ENCODE assay signal across 11 mouse cellular contexts in genomic region chr8:89021139-89021538, GRCm38 (mm10). TPM values are rescaled to one million over a fixed set of nuclear protein-coding genes. Genes with fewer than 3 reads are reported as not detected.
DNase-seq lines count a peak whose midpoint lies in the region; ATAC-seq and TF ChIP-seq lines count a peak whose summit lies in the region.
"Had no signal": no experiment of that assay in that cellular context is flagged by ENCODE, and none has a peak within 500 bp of the region (broad histone marks: within the 10 kb centered on the region; RNA-seq: fewer than 3 reads in every experiment).

No protein-coding gene starts in this region.

- no peak for TF ChIP-seq CTCF in brain, embryonic 14.5 days (IDR thresholded peaks at IDR 0.05; ENCODE audit: borderline replicate concordance, extremely low read depth, insufficient read depth, insufficient read length)

- ATAC-seq in hindbrain, embryonic 11.5 days (ENCODE audit: low FRiP score): no peak
- no peak for ATAC-seq in hindbrain, embryonic 13.5 days (ENCODE audit: low FRiP score)
- ATAC-seq in midbrain, embryonic 11.5 days (ENCODE audit: low FRiP score): no peak
- no peak for ATAC-seq in inflammation-experienced regulatory T-cells, adult 6 months
- ATAC-seq: hindbrain, embryonic 16.5 days had no signal

- H3K4me3 ChIP-seq in hindbrain, embryonic 11.5 days (ENCODE audit: low read depth, low read length): no peak overlapping the region
- no peak overlapping the region for H3K4me3 ChIP-seq in hindbrain, embryonic 13.5 days
- no peak overlapping the region for H3K4me3 ChIP-seq in midbrain, embryonic 10.5 days
- H3K4me3 ChIP-seq in midbrain, embryonic 11.5 days (ENCODE audit: low read depth, low read length): no peak overlapping the region
- H3K4me3 ChIP-seq: midbrain, embryonic 12.5 days had no signal

- no peak overlapping the region for H3K9ac ChIP-seq in hindbrain, embryonic 11.5 days (ENCODE audit: low read depth, low read length)
- H3K9ac ChIP-seq in hindbrain, embryonic 13.5 days: no peak overlapping the region
- H3K9ac ChIP-seq in midbrain, embryonic 11.5 days (ENCODE audit: low read length): no peak overlapping the region
- H3K9ac ChIP-seq: midbrain, embryonic 12.5 days had no signal

- H3K27ac ChIP-seq in hindbrain, embryonic 11.5 days (ENCODE audit: low read depth, low read length): no peak overlapping the region
- no peak overlapping the region for H3K27ac ChIP-seq in hindbrain, embryonic 13.5 days
- no peak overlapping the region; the same call in 1 of the 2 replicates for H3K27ac ChIP-seq in midbrain, embryonic 10.5 days (replicated peaks)
- H3K27ac ChIP-seq in midbrain, embryonic 11.5 days (ENCODE audit: low read depth, low read length): no peak overlapping the region
- H3K27ac ChIP-seq: midbrain, embryonic 12.5 days had no signal

- H3K4me1 ChIP-seq in hindbrain, embryonic 11.5 days (replicated peaks; ENCODE audit: control insufficient read depth, insufficient read depth, low read length): peaks cover 7% of the 10 kb centered on the region; the same call in 1 of the 2 replicates
- H3K4me1 ChIP-seq in hindbrain, embryonic 13.5 days (replicated peaks): peaks cover 17% of the 10 kb centered on the region
- H3K4me1 ChIP-seq in midbrain, embryonic 10.5 days: peaks cover 42% of the 10 kb centered on the region
- peaks cover 22% of the 10 kb centered on the region for H3K4me1 ChIP-seq in midbrain, embryonic 11.5 days (ENCODE audit: control insufficient read depth, insufficient read depth, low read length)

- peaks cover 2% of the 10 kb centered on the region; the same call in 1 of the 2 replicates for H3K27me3 ChIP-seq in hindbrain, embryonic 11.5 days (ENCODE audit: control insufficient read depth, insufficient read depth, low read length)
- H3K27me3 ChIP-seq in hindbrain, embryonic 13.5 days: peaks cover 40% of the 10 kb centered on the region
- peaks cover 14% of the 10 kb centered on the region for H3K27me3 ChIP-seq in midbrain, embryonic 10.5 days (ENCODE audit: low read depth, poor library complexity, severe bottlenecking)
- H3K27me3 ChIP-seq in midbrain, embryonic 11.5 days (ENCODE audit: control insufficient read depth, insufficient read depth, low read length): peaks cover 5% of the 10 kb centered on the region; the same call in 1 of the 2 replicates

- H3K36me3 ChIP-seq in hindbrain, embryonic 11.5 days (ENCODE audit: control insufficient read depth, insufficient read depth, low read length): no peaks in the 10 kb centered on the region
- no peaks in the 10 kb centered on the region for H3K36me3 ChIP-seq in hindbrain, embryonic 13.5 days
- no peaks in the 10 kb centered on the region for H3K36me3 ChIP-seq in midbrain, embryonic 10.5 days
- no peaks in the 10 kb centered on the region for H3K36me3 ChIP-seq in midbrain, embryonic 11.5 days (ENCODE audit: control insufficient read depth, insufficient read depth, low read length)
- H3K36me3 ChIP-seq: G1E; midbrain, embryonic 12.5 days had no signal

- H3K4me2 ChIP-seq in hindbrain, embryonic 11.5 days (replicated peaks; ENCODE audit: low read depth, low read length): no peak overlapping the region
- H3K4me2 ChIP-seq in hindbrain, embryonic 13.5 days: no peak overlapping the region
- H3K4me2 ChIP-seq in midbrain, embryonic 11.5 days: no peak overlapping the region
- H3K4me2 ChIP-seq: midbrain, embryonic 12.5 days had no signal

- 18% methylated on average over 5 of the region's 5 CpGs for WGBS in hindbrain, embryonic 11.5 days
- 11% methylated on average over 5 of the region's 5 CpGs for WGBS in hindbrain, embryonic 13.5 days
- 11% methylated on average over 5 of the region's 5 CpGs for WGBS in midbrain, embryonic 10.5 days
- 15% methylated on average over 5 of the region's 5 CpGs for WGBS in midbrain, embryonic 11.5 days

- no peak for TF ChIP-seq POLR2A in brain, embryonic 14.5 days (IDR thresholded peaks at IDR 0.05; ENCODE audit: borderline replicate concordance, extremely low read depth, insufficient read depth, insufficient read length, poor library complexity, severe bottlenecking)

- H3K9me3 ChIP-seq in hindbrain, embryonic 11.5 days (ENCODE audit: control insufficient read depth, low read length): no peaks in the 10 kb centered on the region
- no peaks in the 10 kb centered on the region for H3K9me3 ChIP-seq in hindbrain, embryonic 13.5 days
- H3K9me3 ChIP-seq in midbrain, embryonic 10.5 days (replicated peaks): no peaks in the 10 kb centered on the region
- no peaks in the 10 kb centered on the region for H3K9me3 ChIP-seq in midbrain, embryonic 11.5 days (ENCODE audit: control insufficient read depth, low read length)
- H3K9me3 ChIP-seq: midbrain, embryonic 12.5 days had no signal

- peak; percentile 36 for DNase-seq in hindbrain, embryonic 11.5 days (ENCODE audit: low spot score)
- DNase-seq in midbrain, embryonic 10.5 days (ENCODE audit: low spot score): peak; percentile 14
- DNase-seq in midbrain, embryonic 11.5 days (ENCODE audit: low spot score, missing footprints): no peak
- DNase-seq in brain, embryonic 14.5 days (ENCODE audit: low read depth): peak; percentile 76
- no peak for DNase-seq in natural killer cell, adult 2 months (ENCODE audit: low spot score in 2 of 2)
- DNase-seq: adrenal gland, adult 8-10 months had no signal

RNA-seq across cellular contexts. Expression of gene Sall1, which starts 22.8 kb away (rescaled TPM):
- 18.7 and 20.8 TPM in 2 replicates for polyA plus RNA-seq in hindbrain, embryonic 11.5 days (2014; fragmentation: Nextera tagmentation; extraction: Ambion mirVana)
- 9.3 and 10.5 TPM in 2 replicates for polyA plus RNA-seq in hindbrain, embryonic 13.5 days (2015; fragmentation: Nextera tagmentation; extraction: Ambion mirVana)
- 15.3 and 17.5 TPM in 2 replicates for polyA plus RNA-seq in midbrain, embryonic 10.5 days (2016; fragmentation: Nextera tagmentation; extraction: Ambion mirVana)
- 17.0 and 17.1 TPM in 2 replicates for polyA plus RNA-seq in midbrain, embryonic 11.5 days (2014; fragmentation: Nextera tagmentation; extraction: Ambion mirVana)
- 23.3 TPM in 2 replicates for polyA plus RNA-seq in brain, embryonic 14.5 days (2012; rRNA removed)
- polyA plus RNA-seq in inflammation-experienced regulatory T-cells, adult 6 months (2017; shearing (Covaris generic)): not detected
- polyA plus RNA-seq: G1E had no signal

Comparison
In these comparisons a context has a peak if more than half of its experiments do, and no peak if none do; other contexts are left out.
1. DNase-seq: peak in hindbrain, embryonic 11.5 days (single experiment), midbrain, embryonic 10.5 days (single experiment) and brain, embryonic 14.5 days (single experiment); none in midbrain, embryonic 11.5 days (single experiment) and natural killer cell, adult 2 months (0 of 2).
2. RNA of gene Sall1, which starts 22.8 kb away (polyA plus RNA-seq): 23.3 TPM in brain, embryonic 14.5 days, 18.7 to 20.8 TPM in hindbrain, embryonic 11.5 days, 17.0 to 17.1 TPM in midbrain, embryonic 11.5 days, 15.3 to 17.5 TPM in midbrain, embryonic 10.5 days and 9.3 to 10.5 TPM in hindbrain, embryonic 13.5 days; not detected in inflammation-experienced regulatory T-cells, adult 6 months; every median in the first group is over 10 times any median in the second.